Mouse (Mus musculus): ENCODE results near the gene Slc44a1.
A peak's percentile ranks its signal among the peaks of the same experiment; 100 is the strongest.

Slc44a1 gene

GRCm38 (mm10) chr4:53539929-53540328, 99.7 kb downstream of the Slc44a1 start:
- no peak for DNase-seq

DNA sequence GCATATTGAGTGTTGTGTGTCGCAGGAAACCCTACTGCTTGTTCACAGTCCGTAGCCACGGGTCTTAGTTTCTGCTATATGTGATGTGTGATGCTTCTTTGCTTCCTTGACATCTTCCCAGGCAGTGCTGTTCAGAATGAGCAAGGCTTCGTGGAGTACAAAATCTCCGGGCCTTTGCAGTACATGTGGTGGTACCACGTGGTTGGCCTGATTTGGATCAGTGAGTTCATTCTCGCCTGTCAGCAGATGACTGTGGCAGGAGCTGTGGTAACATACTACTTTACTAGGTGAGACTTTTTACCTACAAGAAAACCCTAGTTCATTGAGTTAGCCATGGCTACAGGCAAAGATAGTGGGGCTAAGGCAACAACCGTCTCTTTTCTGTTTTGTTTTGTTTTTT, 103.2 kb downstream of the Slc44a1 start:
- DNase-seq, result peak; percentile 58

DNA sequence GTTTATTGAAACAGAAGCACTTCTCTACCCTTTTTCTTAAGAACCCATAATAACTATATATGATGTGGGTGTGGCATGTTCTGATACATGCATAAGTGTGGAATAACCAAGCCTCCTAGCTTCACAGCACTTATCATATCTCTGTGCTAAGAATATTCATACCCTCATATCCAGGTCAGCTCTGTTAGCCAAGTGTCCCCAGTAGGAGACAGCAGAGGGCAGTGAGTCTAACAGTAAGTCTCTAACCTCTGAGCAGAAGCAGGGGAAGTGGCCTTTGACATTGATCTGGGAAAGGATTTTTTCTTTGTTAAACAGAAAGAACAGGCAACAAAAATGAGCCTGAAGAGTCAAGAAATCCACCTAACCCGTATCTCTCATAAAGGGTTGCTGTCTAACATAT, 104.7 kb downstream of the Slc44a1 start:
- DNase-seq, result peak; percentile 44

GRCm38 (mm10) chr4:53547381-53547780, 107.2 kb downstream of the Slc44a1 start:
- no peak for DNase-seq

DNA sequence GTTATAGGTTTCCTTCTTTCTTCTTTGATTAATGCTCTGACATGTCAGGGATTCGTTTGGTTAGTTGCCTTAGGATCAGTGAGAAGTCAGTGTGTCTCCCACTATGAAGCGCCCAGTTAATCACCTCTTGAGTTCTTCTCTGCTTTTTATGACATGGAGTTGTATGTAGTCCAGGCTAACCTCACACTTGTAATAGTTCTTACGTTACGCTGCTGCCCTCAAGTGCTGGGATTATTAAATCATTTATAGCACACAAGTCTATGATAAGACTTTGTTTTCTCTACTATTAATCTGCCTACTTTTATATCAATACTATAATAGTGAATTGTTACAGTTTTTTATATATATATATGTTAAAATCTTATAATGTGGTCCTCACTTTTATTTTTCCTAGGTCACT, 109.2 kb downstream of the Slc44a1 start:
- DNase-seq, result no peak

GRCm38 (mm10) chr4:53564618-53565017, 124.4 kb downstream of the Slc44a1 start:
- DNase-seq, result no peak

DNA sequence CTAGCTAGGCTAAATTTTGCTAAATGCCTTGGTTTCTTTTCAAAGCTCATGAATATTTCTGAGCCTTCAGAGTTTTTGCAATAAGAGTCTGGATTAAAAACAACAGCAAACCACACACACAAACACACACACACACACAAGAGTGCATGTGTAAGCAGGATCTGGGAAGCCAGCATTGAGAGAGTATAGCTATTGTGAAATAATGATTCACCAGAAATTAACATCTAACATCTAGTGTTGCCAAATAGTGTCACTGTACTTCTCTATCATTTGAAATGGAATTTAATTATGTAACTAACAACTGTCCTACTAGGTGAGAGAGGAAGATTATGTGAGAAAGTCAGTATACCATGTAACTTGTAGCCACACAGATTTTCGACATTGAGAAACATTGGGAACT, 126.9 kb downstream of the Slc44a1 start:
- DNase-seq, result no peak

- no peak for DNase-seq
Measured at GRCm38 (mm10) chr4:53575558-53575957, 135.3 kb downstream of the Slc44a1 start.

DNA sequence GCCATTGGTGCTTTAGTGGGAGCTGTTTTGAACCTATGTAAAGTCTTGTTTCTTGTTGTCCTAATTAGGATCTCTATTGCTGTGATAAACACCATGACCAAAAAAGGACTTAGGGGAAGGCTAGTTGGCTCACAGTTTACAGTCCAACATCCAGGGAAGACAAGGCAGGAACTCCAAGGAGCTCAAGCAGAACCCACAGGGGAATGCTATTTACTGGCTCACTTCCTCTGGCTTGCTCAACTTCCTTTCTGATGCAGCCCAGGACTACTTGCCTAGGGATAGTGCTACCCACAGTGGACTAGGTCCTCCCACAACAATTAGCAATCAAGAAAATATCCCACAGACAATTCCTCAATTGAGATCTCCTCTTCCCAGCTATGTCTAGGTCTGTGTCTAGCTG, 147.5 kb downstream of the Slc44a1 start:
- DNase-seq, result no peak

DNA sequence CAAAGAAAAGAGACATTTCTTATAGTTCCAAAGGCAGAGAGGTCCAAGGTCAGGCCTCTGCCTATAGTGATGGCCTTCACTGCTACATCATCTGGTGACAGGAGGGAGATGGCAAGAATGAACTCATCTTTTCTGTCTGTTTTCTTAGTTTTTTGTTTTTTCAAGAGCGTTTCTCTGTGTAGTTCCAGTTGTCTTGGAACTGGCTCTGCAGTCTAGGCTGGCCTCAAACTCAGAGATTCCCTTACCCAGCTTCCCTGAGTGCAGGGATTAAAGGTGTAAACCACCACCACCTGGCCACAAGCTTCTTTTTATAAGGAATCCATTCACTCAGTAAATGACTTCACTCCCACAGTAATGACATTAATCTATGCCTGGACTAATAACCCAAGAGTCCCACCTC, 148.7 kb downstream of the Slc44a1 start:
- DNase-seq, result no peak

GRCm38 (mm10) chr4:53589466-53589865, 149.3 kb downstream of the Slc44a1 start:
- no peak for DNase-seq

GRCm38 (mm10) chr4:53590163-53590562, 149.9 kb downstream of the Slc44a1 start:
- DNase-seq, result no peak

- peak; percentile 67 for DNase-seq
Measured at GRCm38 (mm10) chr4:53590691-53591447, 150.7 kb downstream of the Slc44a1 start.

DNA sequence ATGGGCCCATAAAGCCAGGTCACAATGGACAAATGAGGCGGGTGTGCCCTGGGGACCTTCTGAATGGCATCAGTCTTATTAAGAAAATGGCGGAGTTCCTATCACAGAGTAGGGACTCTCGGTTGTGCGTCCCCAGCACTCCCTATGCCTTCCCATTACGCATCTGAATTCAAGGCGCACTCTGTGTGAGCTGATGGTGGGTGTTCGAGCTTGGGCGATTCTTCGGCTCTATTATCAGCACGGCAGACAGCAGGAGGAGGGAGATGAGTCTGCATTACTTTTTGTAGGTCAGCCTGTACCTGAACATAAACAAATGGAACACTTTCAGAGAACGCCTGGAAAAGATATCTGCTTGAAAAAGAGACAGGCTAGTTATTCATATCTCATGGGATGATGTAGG, 151.3 kb downstream of the Slc44a1 start:
- no peak for DNase-seq

- DNase-seq, result peak; percentile 21
Measured at GRCm38 (mm10) chr4:53591941-53592340, 151.7 kb downstream of the Slc44a1 start.

DNA sequence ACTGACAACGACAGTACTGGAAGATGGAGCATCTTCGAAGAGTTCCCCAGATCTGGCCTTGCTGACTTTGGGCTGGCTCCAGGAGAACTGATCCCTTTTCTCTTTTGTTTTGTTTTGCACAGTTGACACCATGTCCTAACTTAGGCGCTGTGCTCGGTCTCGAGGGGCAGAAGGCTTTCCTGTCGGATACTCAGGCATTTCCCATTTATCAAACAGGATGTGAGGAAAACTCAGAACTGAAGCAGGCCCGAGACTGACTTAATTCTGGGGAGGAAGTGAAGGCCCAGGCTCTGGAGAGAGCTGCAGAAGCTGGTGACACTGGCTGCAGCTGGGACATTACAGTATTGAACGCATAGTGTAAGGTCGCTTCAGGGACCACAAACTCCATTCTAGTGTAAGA, 152.2 kb downstream of the Slc44a1 start:
- DNase-seq, result peak; percentile 78

- DNase-seq, result peak; percentile 81
Measured at GRCm38 (mm10) chr4:53594204-53594603, 154.0 kb downstream of the Slc44a1 start.

GRCm38 (mm10) chr4:53595246-53596062, 155.2 kb downstream of the Slc44a1 start:
- peak; percentile 62 for DNase-seq

DNA sequence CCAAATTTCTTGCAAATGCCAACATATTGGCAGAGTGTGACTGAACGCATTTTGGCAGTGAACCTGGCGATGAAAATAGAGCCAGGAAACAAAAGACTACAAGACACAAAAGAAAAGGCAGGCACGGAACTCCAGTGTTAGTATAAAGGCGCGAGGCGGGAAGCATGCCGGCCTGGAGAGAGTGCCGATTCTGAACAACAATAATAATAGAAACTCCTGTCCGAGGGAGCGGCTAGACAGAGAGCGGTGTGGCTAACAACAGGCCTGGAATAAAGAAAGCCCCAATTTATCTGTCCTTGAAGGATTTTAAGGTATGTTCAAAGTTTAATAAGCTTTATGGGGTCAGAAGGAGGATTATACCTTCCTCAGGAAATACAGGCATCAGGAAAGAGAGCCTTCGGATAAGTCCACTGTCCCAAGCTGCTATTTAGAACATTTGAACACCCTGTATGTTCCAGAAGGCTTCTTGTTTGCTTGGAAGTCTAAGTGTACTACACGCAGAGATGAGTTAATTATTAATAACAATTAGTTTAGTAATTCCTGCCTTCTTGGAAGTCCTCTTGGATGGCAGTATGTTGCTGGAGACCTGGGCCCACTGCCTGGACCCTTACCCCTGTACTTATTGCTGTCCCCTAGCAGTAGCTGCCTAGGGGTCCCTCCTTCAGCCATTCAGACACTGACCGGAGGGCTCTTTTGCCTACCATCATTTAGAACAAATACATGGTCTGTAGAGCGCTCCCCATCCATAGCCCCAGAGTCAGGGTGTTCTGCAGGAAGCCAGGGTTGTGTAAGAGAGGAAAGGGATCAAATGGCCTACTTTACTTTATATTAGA, 156.1 kb downstream of the Slc44a1 start:
- DNase-seq, result no peak

DNA sequence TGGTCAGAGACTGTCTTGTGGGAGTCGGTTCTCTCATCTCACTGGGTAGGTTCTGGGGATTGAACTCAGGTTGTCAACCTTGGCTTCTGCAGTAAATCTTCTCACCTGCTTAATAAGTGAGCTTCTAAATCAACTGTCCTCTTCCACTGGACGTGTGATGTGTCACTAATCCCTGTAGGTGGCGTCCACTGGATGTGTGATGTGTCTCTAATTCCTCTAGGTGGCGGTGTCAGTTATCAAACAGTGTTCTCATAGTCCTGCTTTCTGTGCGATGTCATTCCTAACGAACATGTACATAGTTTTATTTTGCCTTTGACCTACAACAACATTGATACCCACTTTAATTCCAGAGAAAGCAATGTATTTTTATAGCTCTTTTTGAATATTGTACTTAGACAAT, 160.2 kb downstream of the Slc44a1 start:
- DNase-seq, result no peak

DNA sequence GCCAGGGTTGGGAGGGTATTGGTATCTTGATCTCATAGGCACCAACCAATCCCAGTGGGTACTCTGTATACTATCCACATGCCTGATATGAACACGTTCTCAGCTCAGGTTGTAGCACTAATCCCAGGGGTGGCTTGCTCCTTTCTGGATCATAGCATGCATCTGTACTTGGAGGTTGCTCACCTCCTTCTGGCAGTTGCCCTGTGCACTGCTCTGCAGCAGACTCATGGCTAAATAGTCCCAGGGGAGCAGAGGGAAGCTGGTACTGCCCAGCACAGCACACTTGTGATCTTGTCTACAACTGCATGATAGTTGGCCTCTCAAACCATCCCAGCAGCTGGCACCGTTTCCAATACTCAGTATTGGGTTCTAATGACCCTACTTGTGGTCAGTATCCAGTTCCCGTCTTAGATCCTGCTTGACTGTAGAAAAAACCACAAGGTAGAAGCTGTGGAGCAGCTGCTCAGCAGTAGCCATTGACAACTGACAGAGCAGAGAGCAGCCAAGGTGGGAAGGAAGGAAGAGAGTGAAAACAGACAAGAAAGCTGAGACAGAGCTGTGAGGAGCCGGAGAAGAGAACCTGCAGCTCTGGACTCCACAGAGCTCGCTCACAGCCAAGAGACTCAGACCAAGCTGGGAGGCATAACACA, 174.5 kb downstream of the Slc44a1 start:
- no peak for DNase-seq

GRCm38 (mm10) chr4:53617968-53618367, 177.8 kb downstream of the Slc44a1 start:
- no peak for DNase-seq

GRCm38 (mm10) chr4:53620104-53620503, 179.9 kb downstream of the Slc44a1 start:
- peak; percentile 11 for DNase-seq
